Comparison of ENCODE assay signal across 8 mouse cellular contexts in the genomic region with DNA sequence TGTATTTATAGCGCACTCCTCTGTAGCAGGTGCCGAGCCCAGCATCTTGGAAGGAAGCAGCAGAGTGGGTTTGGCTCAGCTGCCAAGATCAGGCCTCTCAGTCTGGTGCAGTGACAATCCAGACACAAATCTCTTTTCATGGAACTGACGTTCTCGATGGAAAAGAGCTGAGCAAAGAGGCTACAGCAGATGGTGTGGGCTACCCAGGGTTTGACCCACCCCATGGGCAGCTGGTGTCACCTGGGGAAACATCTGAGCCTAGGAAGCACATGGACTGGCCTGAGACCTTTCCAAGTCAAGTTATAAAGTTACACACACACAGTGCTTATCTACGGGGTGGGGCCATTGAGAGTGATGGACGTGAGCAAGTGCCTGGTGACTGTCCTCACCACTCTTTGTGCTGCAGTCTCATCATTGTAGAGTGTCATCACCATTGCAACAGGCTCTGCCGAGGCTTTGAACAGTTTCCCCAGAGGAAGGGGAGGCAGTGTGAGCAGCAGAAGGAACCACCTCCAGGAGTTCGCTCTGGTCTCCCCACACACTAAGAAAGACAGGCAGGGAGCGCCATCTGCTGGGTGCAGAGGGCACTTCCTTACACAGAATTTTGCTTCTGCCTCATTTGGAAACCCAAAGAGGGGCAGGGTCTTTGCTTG. TPM values are rescaled to one million over a fixed set of nuclear protein-coding genes. Genes with fewer than 3 reads are reported as not detected.
DNase-seq lines count a peak whose midpoint lies in the region; ATAC-seq lines count a peak whose summit lies in the region.

No protein-coding gene starts in this region.

- DNase-seq in adipocyte (ENCODE audit: low spot score), result peak; percentile 91
- DNase-seq in embryo, embryonic 10 days (ENCODE audit: low spot score), result peak; percentile 92
- peak; percentile 76 for DNase-seq in gastrocnemius, postnatal 14 days
- peak; percentile 91 for DNase-seq in induced T-regulatory cell, adult 2 months (ENCODE audit: low read depth)
- peak; percentile 52 to 84 for DNase-seq in left cerebral cortex, adult 9 months (ENCODE audit: low spot score in 2 of 2)
- DNase-seq in right cerebral cortex, postnatal 10 days (ENCODE audit: low spot score in 2 of 2), result peak; percentile 90 to 91
- DNase-seq in urinary bladder, postnatal 14 days (ENCODE audit: low spot score), result peak; percentile 79

- ATAC-seq in megakaryocyte progenitor cell, adult 5-6 weeks (replicated peaks; ENCODE audit: poor library complexity), result peak; percentile 95

- intact Hi-C loops in gastrocnemius, postnatal 14 days (cut with DNase I; ENCODE audit: low total_unique reads), result loop anchor here (2.0 kb wide), 1 partner anchor 116 kb away; a partner anchor contains a TSS

RNA-seq across cellular contexts. Expression of a gene that starts 31.0 kb away (rescaled TPM):
- 1 to 10 TPM in 1 of 2 experiments, under 1 TPM in 1; 0.91 to 1.5 TPM for total RNA-seq in gastrocnemius, postnatal 14 days (2021)
- 13.4 TPM in 2 replicates for total RNA-seq in megakaryocyte progenitor cell, adult 5-6 weeks (2015)
- total RNA-seq in megakaryocyte progenitor cell, adult 5-6 weeks (2017), result 17.5 and 20.2 TPM in 2 replicates

Comparison
In these comparisons a context has a peak if more than half of its experiments do, and no peak if none do; other contexts are left out.
1. Peak in every context shown above with its lines: DNase-seq and ATAC-seq.
2. RNA of a gene that starts 31.0 kb away (total RNA-seq): 13.4 to 20.2 TPM in megakaryocyte progenitor cell, adult 5-6 weeks; 0.91 to 1.5 TPM in gastrocnemius, postnatal 14 days; every median in the first group is over 4 times any median in the second.